Mouse (Mus musculus): ENCODE measurements around the gene Asb3. TPM values are rescaled to one million over a fixed set of nuclear protein-coding genes. Genes with fewer than 3 reads are reported as not detected.

The Asb3 gene
- total RNA-seq (2023), result 10 to 100 TPM; 12.5 to 12.6 TPM

DNA sequence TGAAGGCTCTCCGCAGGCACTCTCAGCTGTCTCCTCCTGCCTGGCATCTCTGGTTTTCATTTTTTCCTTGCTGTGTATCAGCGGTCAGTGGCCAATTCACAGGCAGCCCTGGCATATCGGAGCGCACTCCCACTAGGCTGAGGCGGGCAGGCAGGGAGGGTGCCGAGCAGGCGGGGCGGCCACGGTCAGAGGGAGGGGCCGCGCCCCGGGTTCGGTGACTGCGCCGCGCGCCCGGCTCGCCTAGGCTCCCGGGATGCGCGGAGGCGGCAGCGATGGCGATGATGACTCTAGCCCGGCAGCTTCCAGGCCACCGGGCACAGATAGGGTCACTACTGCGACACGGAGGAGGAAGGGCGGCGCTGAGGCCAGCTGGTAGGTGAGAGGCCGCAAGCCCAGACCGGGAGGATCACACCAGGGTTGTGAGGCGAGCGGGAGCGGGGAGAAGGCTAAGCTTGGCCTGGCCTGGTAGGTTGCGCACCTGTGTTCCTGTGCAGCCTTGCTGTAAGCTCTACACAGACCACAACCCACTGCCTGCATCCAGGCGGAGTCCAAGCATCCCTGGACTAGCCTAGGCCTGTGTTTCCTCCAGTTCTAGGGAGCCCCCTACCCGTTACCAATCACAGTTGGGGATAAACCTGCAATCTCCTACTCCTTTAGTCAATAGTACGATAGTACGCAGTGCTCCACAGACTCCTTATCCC is at the start of gene Asb3, which contains the start of gene Gpr75:
Gene Asb3, plus strand, starts transcription at position 246 of the 701 bp plus-strand sequence.
Gene Gpr75, plus strand, starts transcription at position 188 of the 701 bp plus-strand sequence.

DNA sequence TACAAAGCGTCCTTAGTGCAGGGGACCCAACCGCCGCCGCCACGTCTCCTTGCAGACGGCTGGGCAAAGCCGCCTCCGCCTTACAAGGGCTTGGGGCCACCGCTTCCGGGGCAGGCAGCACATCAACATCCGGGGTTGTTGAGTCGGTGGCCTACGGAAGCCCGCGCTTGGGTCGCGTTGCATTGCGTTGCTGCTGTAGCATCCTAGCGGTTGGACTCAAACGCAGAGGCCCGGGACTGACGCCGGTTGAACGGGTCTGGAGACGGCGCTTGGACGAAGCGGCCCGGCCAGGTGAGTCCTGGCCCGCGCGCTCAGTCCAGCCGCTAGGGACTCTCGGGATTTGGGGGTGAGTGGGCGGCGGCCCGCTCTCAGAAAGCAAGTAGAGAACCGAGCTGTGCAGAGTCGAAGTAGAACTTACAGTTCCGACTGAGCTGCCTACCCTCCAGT is 69.1 kb downstream of the Asb3 start, which contains the start of gene Erlec1:
Gene Erlec1, minus strand, starts transcription at position 57 of the 447 bp plus-strand sequence.

DNA sequence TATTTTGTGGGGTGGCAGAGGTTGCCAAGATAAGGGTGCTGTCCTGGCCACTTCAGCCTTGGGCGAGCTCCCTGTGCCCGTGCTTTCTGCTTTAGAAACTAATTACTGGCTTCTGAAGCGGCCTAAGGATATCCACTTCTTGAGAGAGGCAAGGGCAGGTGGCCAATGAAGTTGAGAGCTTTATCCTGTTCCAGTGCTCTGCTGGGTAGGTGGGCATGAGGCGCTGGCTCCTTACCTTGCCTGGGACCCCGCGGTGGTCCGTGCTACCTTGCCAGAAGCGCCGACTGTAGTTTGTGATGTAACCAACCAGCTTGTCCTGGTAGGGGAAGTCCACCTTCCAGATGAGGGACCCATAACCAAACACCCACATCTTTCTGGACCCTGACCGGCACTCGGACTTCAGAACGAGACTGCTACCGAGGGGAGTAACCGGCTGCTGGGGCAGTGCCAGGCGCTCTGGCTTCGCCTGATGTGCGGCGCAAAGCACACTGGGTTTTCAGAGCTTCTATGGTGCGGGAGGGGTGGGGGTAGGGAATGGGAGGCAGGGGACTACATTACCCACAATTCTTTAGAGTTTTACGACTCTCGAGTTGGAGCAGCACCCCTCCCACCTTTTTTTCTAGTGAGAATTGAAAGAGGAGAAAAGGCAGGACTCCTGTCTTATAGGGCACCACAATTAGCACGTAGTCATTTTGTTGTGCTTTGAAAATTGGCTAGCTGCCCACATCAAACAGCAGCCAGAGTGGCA is 100.8 kb downstream of the Asb3 start, which contains the start of gene Chac2:
Gene Chac2, minus strand, starts transcription at position 474 of the 748 bp plus-strand sequence.

Other genes with a start within 250 kb of the Asb3 start
- gene Acyp2, start 235.8 kb upstream of the Asb3 start, total RNA-seq (2023), result 1 to 10 TPM in 1 of 2 experiments, under 1 TPM in 1; 0.77 to 1.3 TPM
- gene Psme4, start 113.7 kb upstream of the Asb3 start, total RNA-seq (2023), result 10 to 100 TPM; 51.2 to 51.7 TPM
- under 1 TPM in 1 of 2 experiments, not detected in 1; 0.16 TPM for gene Gpr75, start 58 bp upstream of the Asb3 start, total RNA-seq (2023)
- gene Erlec1, start 68.9 kb downstream of the Asb3 start, total RNA-seq (2023), result 10 to 100 TPM; 19.3 to 20.1 TPM
- 1 to 10 TPM; 3.1 to 4.0 TPM for gene Chac2, start 100.9 kb downstream of the Asb3 start, total RNA-seq (2023)